ENCODE assay signal across 10 mouse cellular contexts in the genomic region with DNA sequence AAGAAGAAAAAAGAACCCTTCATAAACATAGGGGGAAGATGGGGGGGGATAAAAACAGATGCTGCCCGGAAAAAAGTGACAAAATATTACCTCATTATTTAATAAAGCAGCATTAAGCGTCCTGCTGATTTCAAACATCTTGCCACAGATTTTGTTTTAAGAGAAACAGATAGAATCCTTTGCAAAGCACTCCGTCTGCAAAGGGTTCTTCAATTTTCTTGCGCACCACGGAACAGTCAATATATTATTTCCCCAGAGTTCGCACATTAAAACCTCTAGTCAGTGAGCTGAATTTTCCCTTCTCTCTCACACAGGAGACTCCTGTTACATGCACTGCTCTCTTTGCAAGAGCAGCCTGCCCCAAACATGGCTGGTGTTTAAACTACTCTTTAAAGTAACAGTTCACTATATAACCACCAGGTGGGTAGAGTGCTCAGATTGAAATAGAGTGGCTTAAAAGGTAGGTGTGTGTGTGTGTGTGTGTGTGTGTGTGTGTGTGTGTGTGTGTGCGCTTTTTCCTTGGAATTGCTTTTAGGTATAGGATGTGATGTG.
A peak's percentile ranks its signal among the peaks of the same experiment; 100 is the strongest.
DNase-seq lines count a peak whose midpoint lies in the region; ATAC-seq and TF ChIP-seq lines count a peak whose summit lies in the region.
"Had no signal": no experiment of that assay in that cellular context is flagged by ENCODE, and none has a peak within 500 bp of the region (broad histone marks: within the 10 kb centered on the region; RNA-seq: fewer than 3 reads in every experiment).

No protein-coding gene starts in this region.

- H3K4me1 ChIP-seq in hindbrain, postnatal 0 days (ENCODE audit: insufficient read depth, low read length), result no peaks in the 10 kb centered on the region
- H3K4me1 ChIP-seq in kidney, embryonic 14.5 days (ENCODE audit: control insufficient read depth, insufficient read depth, low read length), result peaks cover 4% of the 10 kb centered on the region; the same call in 1 of the 2 replicates

- no peaks in the 10 kb centered on the region for H3K36me3 ChIP-seq in hindbrain, postnatal 0 days (ENCODE audit: insufficient read depth, low read length)
- H3K36me3 ChIP-seq in kidney, embryonic 14.5 days (ENCODE audit: control insufficient read depth, insufficient read depth, low read length), result no peaks in the 10 kb centered on the region
- H3K36me3 ChIP-seq: limb, embryonic 13.5 days had no signal

- WGBS in hindbrain, postnatal 0 days, result 40% methylated on average over 7 of the region's 7 CpGs
- 77% methylated on average over 7 of the region's 7 CpGs for WGBS in kidney, embryonic 14.5 days

- H3K4me3 ChIP-seq in hindbrain, postnatal 0 days (ENCODE audit: low read length), result peak overlapping the region; percentile 43
- no peak overlapping the region for H3K4me3 ChIP-seq in kidney, embryonic 14.5 days (ENCODE audit: low read length)
- H3K4me3 ChIP-seq: limb, embryonic 13.5 days; megakaryocyte, embryonic 14.5 days had no signal

- no peaks in the 10 kb centered on the region for H3K27me3 ChIP-seq in hindbrain, postnatal 0 days (ENCODE audit: insufficient read depth, low read length)
- H3K27me3 ChIP-seq in kidney, embryonic 14.5 days (ENCODE audit: control insufficient read depth, insufficient read depth, low read length), result no peaks in the 10 kb centered on the region

- TF ChIP-seq CTCF in hindbrain, postnatal 0 days (IDR thresholded peaks at IDR 0.05; ENCODE audit: low read depth), result peak; percentile 68

- H3K27ac ChIP-seq in hindbrain, postnatal 0 days, result peak overlapping the region; percentile 74
- H3K27ac ChIP-seq in kidney, embryonic 14.5 days (ENCODE audit: low read depth, low read length), result no peak overlapping the region
- H3K27ac ChIP-seq: limb, embryonic 13.5 days had no signal

- H3K9me3 ChIP-seq in hindbrain, postnatal 0 days (ENCODE audit: low read length), result no peaks in the 10 kb centered on the region
- no peaks in the 10 kb centered on the region for H3K9me3 ChIP-seq in kidney, embryonic 14.5 days (ENCODE audit: control insufficient read depth, low read length)
- H3K9me3 ChIP-seq: limb, embryonic 13.5 days; megakaryocyte, embryonic 14.5 days had no signal

- peak overlapping the region; percentile 67 for H3K4me2 ChIP-seq in hindbrain, postnatal 0 days (ENCODE audit: low read depth, low read length)
- H3K4me2 ChIP-seq in kidney, embryonic 14.5 days (replicated peaks; ENCODE audit: low read depth, low read length), result no peak overlapping the region
- H3K4me2 ChIP-seq: limb, embryonic 13.5 days had no signal

- peak overlapping the region; percentile 52; the same call in 1 of the 2 replicates for H3K9ac ChIP-seq in hindbrain, postnatal 0 days (replicated peaks; ENCODE audit: low read length)
- H3K9ac ChIP-seq in kidney, embryonic 14.5 days (ENCODE audit: low read depth, low read length), result no peak overlapping the region
- H3K9ac ChIP-seq: limb, embryonic 13.5 days had no signal

- DNase-seq in right cerebral cortex, adult 18-20 months, result peak; percentile 40
- no peak for DNase-seq in right cerebral cortex, postnatal 4 days
- DNase-seq in embryo, embryonic 11 days, result peak; percentile 60
- peak; percentile 76 for DNase-seq in hindbrain, postnatal 0 days (ENCODE audit: low spot score)
- DNase-seq in right cerebral cortex, postnatal 25 days, result peak; percentile 27
- no peak for DNase-seq in B cell, adult 2 months
- no peak for DNase-seq in urinary bladder, postnatal 4 days (ENCODE audit: low spot score in 2 of 2)

- peak; percentile 61 for ATAC-seq in hindbrain, postnatal 0 days
- no peak for ATAC-seq in kidney, embryonic 14.5 days (ENCODE audit: low FRiP score, low TSS enrichment)

Comparison
In these comparisons a context has a peak if more than half of its experiments do, and no peak if none do; other contexts are left out.
1. DNase-seq: peak in right cerebral cortex, adult 18-20 months (single experiment), embryo, embryonic 11 days (single experiment), hindbrain, postnatal 0 days (single experiment) and right cerebral cortex, postnatal 25 days (single experiment); none in right cerebral cortex, postnatal 4 days (single experiment), B cell, adult 2 months (0 of 2) and urinary bladder, postnatal 4 days (0 of 2).